Mouse (Mus musculus): ENCODE data around the gene Gm10638.

- TF ChIP-seq CTCF (IDR thresholded peaks at IDR 0.05; ENCODE audit: low read depth): no peak
- TF ChIP-seq EP300 (IDR thresholded peaks at IDR 0.05; ENCODE audit: low read depth): peak; percentile 91
Observed at GRCm38 (mm10) chr8:86707873-86708272, 37.6 kb upstream of the Gm10638 start.
